Mouse (Mus musculus): ENCODE measurements around the gene Prkn. TPM values are rescaled to one million over a fixed set of nuclear protein-coding genes. Genes with fewer than 3 reads are reported as not detected.

Prkn gene
- total and polyA plus RNA-seq, 2 experiments from 2014 or later: 9.0 to 9.4 TPM

DNA sequence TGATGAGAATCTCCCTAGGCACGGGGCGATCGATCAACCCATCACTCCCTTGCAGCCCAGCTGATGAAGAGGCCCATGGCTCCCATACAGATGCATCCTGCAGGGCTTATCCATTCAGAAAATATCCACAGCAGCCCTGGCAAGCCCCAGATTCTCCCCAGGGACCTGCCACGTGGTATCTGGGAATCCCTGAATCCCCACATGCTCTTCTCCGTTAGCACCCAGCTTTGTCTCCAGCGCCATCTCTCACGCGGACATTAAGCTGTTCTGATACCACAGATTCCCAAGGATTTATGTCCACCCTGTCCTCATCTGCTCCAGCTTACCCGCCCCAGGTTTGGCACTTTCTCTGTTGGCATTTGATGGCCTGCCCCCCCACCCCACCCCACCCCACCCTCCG is 1225.9 kb downstream of the Prkn start:
- Histone ChIP-seq H3K9ac (replicated peaks; ENCODE audit: low read length, poor library complexity, severe bottlenecking) (no peak overlapping the region), H3K4me2 (ENCODE audit: low read depth, low read length, poor library complexity, severe bottlenecking) (no peak overlapping the region), H3K27me3 (ENCODE audit: insufficient read depth, low read length) (no peaks in the 10 kb centered on the region), H3K4me1 (ENCODE audit: insufficient read depth, low read length) (no peaks in the 10 kb centered on the region; the same call in 1 of the 2 replicates), H3K27ac (ENCODE audit: low read depth, low read length) (no peak overlapping the region), H3K4me3 (ENCODE audit: low read depth, low read length) (no peak overlapping the region), H3K9me3 (ENCODE audit: low read length) (no peaks in the 10 kb centered on the region), H3K36me3 (ENCODE audit: insufficient read depth, low read length) (no peaks in the 10 kb centered on the region)
- no peak for TF ChIP-seq CTCF (IDR thresholded peaks at IDR 0.05)
- 71% methylated on average over 10 of the region's 10 CpGs for WGBS
- no peak for ATAC-seq (ENCODE audit: low FRiP score)
- no peak for DNase-seq (ENCODE audit: low spot score)

DNA sequence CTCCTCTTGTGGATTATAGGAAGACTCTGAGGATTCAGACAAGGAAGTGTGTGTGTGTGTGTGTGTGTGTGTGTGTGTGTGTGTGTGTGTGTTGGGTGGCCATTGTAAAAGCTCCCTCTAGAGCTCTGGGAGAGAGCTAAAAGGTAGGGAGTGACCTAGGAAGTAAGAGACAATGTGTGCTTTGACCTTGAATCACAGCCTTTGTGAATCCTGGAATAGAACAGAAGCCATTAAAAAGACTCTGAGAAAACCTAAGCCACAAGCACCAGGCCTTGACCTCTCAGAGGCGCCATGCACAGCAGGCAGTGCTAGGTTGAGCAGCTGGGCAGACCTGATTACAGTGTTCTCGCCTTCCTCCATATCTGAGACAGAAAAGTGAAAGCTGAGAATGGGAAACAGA is 1236.6 kb downstream of the Prkn start:
- Histone ChIP-seq H3K4me1 (ENCODE audit: insufficient read depth, low read length) (no peaks in the 10 kb centered on the region), H3K4me2 (ENCODE audit: low read depth, low read length, poor library complexity, severe bottlenecking) (no peak overlapping the region), H3K9ac (replicated peaks; ENCODE audit: low read length, poor library complexity, severe bottlenecking) (no peak overlapping the region), H3K4me3 (ENCODE audit: low read depth, low read length) (no peak overlapping the region), H3K27me3 (ENCODE audit: insufficient read depth, low read length) (no peaks in the 10 kb centered on the region), H3K36me3 (ENCODE audit: insufficient read depth, low read length) (no peaks in the 10 kb centered on the region), H3K9me3 (ENCODE audit: low read length) (no peaks in the 10 kb centered on the region), H3K27ac (ENCODE audit: low read depth, low read length) (no peak overlapping the region)
- no peak for TF ChIP-seq CTCF (IDR thresholded peaks at IDR 0.05)
- DNase-seq (ENCODE audit: low spot score): no peak
- WGBS: 60% methylated on average over 2 of the region's 2 CpGs
- no peak for ATAC-seq (ENCODE audit: low FRiP score)

DNA sequence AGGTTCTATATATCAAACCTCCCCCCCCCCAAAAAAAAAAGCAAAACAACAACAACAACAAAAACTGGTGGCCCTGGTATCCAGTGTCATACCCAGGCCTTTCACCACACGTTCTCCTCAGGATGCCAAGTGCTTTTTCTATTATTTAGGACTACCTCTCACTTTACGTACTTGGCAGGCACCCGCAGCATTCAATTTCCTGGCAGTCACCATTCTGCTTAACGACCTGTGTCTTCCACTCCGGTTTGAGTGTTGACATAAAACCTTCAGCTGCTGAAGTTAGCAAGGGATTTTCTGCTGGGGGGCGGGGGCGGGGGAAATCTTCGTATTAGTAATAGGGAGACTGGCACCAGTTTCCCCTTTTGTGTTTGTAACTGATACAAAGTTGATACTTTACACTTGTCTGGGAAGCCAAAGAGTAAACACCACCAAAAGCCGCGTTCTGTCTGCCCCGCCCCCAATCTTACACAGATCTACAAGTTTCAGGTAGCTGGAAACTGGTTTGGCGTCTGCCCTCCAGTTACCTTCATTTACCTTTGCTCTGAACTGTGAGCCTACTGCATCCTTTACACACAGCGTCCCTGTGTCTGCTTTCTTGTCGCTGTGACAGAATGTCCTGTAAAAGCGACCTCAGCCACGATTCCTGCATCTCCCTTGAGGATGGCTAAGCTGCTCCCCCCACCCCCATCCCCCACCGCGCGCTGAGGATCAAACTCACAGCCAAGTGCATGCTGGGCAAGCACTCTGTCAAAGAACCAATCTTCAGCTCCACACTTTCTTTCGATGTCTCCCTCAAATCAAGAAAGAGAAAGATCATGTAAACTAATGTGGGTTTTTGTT is 1240.7 kb downstream of the Prkn start:
- DNase-seq (ENCODE audit: low spot score): no peak

DNA sequence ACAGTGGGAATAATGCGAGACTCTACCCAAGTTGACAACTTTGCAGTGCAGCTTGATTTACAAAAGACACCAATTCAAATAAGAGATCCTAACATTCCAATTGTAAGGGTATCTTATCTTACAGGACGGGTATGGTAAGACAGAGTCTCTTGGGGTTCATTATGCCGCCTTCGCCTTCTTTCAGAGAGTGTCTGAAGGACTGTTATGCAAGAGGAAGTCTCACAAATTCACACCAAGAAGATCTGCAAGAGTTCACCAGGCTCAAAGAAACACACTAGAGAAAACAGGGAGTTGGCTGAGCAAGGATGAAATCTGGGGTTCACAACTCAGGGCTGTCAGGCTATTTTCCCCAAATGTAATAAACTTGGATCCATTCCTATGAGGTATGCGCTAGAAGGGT is 1242.0 kb downstream of the Prkn start:
- no peak overlapping the region for H3K4me3 ChIP-seq (ENCODE audit: low read depth, low read length)
- no peak overlapping the region for H3K4me2 ChIP-seq (ENCODE audit: low read depth, low read length, poor library complexity, severe bottlenecking)
- TF ChIP-seq CTCF (IDR thresholded peaks at IDR 0.05): no peak

More for the DNA sequence above, 1240.7 kb downstream of the Prkn start:
- H3K36me3 ChIP-seq (ENCODE audit: insufficient read depth, low read length): no peaks in the 10 kb centered on the region
- ATAC-seq (ENCODE audit: low FRiP score): no peak
- H3K9ac ChIP-seq (replicated peaks; ENCODE audit: low read length, poor library complexity, severe bottlenecking): no peak overlapping the region
- no peak overlapping the region for H3K4me3 ChIP-seq (ENCODE audit: low read depth, low read length)
- no peak overlapping the region for H3K4me2 ChIP-seq (ENCODE audit: low read depth, low read length, poor library complexity, severe bottlenecking)
- no peak for TF ChIP-seq CTCF (IDR thresholded peaks at IDR 0.05)
- H3K9me3 ChIP-seq (ENCODE audit: low read length): no peaks in the 10 kb centered on the region
- H3K4me1 ChIP-seq (ENCODE audit: insufficient read depth, low read length): no peaks in the 10 kb centered on the region
- WGBS: 49% methylated on average over 20 of the region's 20 CpGs
- H3K27me3 ChIP-seq (ENCODE audit: insufficient read depth, low read length): no peaks in the 10 kb centered on the region
- no peak overlapping the region for H3K27ac ChIP-seq (ENCODE audit: low read depth, low read length)

DNA sequence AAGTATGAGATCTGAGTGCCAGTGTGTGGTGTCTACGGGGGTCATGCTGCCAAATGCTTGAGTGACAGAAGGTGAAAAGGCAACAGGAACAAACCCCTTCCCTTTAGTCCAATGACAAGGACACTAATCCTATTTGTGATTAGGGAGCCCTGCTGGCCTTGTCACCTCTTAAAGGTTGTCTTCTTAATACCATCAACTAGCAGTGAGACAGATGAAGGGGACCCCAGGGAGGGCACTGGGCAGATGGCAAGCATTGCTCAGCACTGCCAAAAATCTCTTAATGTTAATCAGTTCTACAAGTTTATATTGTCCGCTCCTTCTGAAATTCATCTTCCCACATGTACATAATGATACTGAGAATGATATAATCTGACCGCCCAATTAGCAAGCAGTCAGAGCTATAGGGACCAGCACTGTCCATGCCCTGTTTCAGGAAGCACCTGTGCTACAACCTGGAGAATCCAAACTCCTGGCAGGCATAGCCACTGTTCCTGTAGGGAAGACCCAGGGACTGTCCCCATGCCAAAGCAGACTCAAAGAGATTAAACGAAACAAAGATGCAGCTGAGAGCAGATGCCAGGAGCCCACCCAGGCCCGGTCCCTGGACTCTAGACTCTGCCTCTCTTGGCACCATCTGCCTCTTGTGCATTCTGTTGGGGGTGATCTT is 1250.2 kb downstream of the Prkn start:
- H3K4me1 ChIP-seq (ENCODE audit: insufficient read depth, low read length): no peaks in the 10 kb centered on the region
- no peak overlapping the region for H3K4me3 ChIP-seq (ENCODE audit: low read depth, low read length)
- no peaks in the 10 kb centered on the region for H3K36me3 ChIP-seq (ENCODE audit: insufficient read depth, low read length)
- no peaks in the 10 kb centered on the region for H3K27me3 ChIP-seq (ENCODE audit: insufficient read depth, low read length)
- H3K9ac ChIP-seq (replicated peaks; ENCODE audit: low read length, poor library complexity, severe bottlenecking): no peak overlapping the region
- ATAC-seq (ENCODE audit: low FRiP score): no peak
- 51% methylated on average over 5 of the region's 5 CpGs for WGBS
- H3K27ac ChIP-seq (ENCODE audit: low read depth, low read length): no peak overlapping the region
- TF ChIP-seq CTCF (IDR thresholded peaks at IDR 0.05): no peak
- no peak overlapping the region for H3K4me2 ChIP-seq (ENCODE audit: low read depth, low read length, poor library complexity, severe bottlenecking)
- H3K9me3 ChIP-seq (ENCODE audit: low read length): no peaks in the 10 kb centered on the region
- peak; percentile 62 for DNase-seq (ENCODE audit: low spot score)

More for the DNA sequence above, 1242.0 kb downstream of the Prkn start:
- 96% methylated on average over 5 of the region's 5 CpGs for WGBS
- Histone ChIP-seq H3K36me3 (ENCODE audit: insufficient read depth, low read length) (no peaks in the 10 kb centered on the region), H3K27me3 (ENCODE audit: insufficient read depth, low read length) (no peaks in the 10 kb centered on the region), H3K4me1 (ENCODE audit: insufficient read depth, low read length) (no peaks in the 10 kb centered on the region), H3K9ac (replicated peaks; ENCODE audit: low read length, poor library complexity, severe bottlenecking) (no peak overlapping the region), H3K9me3 (ENCODE audit: low read length) (no peaks in the 10 kb centered on the region), H3K27ac (ENCODE audit: low read depth, low read length) (no peak overlapping the region)
- no peak for ATAC-seq (ENCODE audit: low FRiP score)
- no peak for DNase-seq (ENCODE audit: low spot score)
